Mouse (Mus musculus) liver, adult 2 months (tissue): ENCODE measurements around the gene Sec14l4.

Source experiments
- CTCF ChIP-seq: fragments of 200-500 bp; IDR thresholded peaks from 2 replicates; pipeline ENCODE4 v1.5.1; 2011; ENCODE audit warnings: low read depth, low read length, control low read depth
- POLR2A ChIP-seq: fragments of 200-500 bp; IDR thresholded peaks from 2 replicates; pipeline ENCODE4 v1.6.1; 2011; ENCODE audit warnings: low read length, control low read depth; ENCODE audit not compliant: insufficient read depth; ENCODE audit errors: extremely low read depth

DNA sequence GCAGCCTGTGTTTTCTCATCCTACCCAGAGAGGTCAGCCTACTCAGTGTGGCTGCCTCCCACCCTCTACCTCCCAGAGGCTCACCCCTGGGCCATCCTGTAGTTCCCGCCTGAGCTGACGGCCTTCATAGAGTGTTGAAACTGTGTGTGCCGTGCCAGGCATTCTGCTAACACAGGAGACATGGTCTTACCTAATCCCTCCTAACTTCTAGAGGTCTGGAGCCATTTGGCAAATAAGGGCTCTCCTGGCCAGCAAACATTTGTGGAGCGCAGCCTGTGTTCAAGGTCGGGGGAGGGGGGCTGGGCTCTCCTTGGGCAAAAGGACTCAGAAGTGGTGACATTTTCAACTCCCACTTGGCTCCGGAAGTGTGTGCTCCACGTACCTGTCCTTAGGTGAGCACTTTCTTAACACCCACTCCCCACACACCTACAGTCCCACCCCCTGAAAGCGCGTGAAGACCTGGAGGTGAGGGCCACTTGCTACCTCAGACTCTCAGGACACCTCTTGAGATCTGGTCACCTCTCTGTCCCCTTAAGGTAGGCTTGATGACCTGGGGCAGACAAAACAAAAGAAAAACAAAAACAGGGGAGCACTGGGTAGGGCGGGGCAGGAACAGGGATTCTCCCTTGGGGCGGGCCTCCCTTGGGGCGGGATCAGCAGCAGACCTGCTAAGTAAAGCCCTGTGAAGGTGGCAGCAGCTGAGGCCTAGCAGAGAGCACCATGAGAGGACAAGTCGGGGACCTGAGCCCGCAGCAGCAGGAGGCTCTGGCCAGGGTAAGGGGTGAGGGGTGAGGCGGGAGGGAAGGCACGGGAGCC lies at the start of gene Sec14l4:
- TF ChIP-seq CTCF (no peak), POLR2A (peak; percentile 33)
